Mouse (Mus musculus): ENCODE measurements around the gene Gprc6a.

Gprc6a gene

GRCm38 (mm10) chr10:51590139-51590574 lies 41.1 kb downstream of the Gprc6a start, which contains the start of gene Fam162b:
Gene Fam162b, minus strand, starts transcription at chr10:51590517.
- intact Hi-C loops (cut with DNase I) = no loop called here

- intact Hi-C loops (cut with DNase I) = no loop called here
These were observed 46.3 kb downstream of the Gprc6a start for GRCm38 (mm10) chr10:51584919-51585318.

GRCm38 (mm10) chr10:51584378-51584777 lies 46.9 kb downstream of the Gprc6a start:
- intact Hi-C loops (cut with DNase I) = no loop called here

GRCm38 (mm10) chr10:51571225-51571996 lies 59.9 kb downstream of the Gprc6a start:
- intact Hi-C loops (cut with DNase I) = no loop called here

All from adrenal gland (tissue).